Mouse (Mus musculus) embryonic facial prominence, embryonic 11.5 days (tissue): ENCODE results near the gene Plxna2. TPM values are rescaled to one million over a fixed set of nuclear protein-coding genes. Genes with fewer than 3 reads are reported as not detected.

Source experiments
- ATAC-seq: fragments of 200-750 bp; cut with Nextera tagmentation; replicated peaks from 2 replicates; pipeline ENCODE4 v1.8.0; 2017; ENCODE audit warnings: low read depth; ENCODE audit not compliant: insufficient number of reproducible peaks, low FRiP score, low TSS enrichment
- DNase-seq: peaks from one replicate; pipeline ENCODE4 v3.0.0-alpha.2; 2015; ENCODE audit warnings: low spot score
- H3K27ac ChIP-seq: fragments of 300-500 bp; sonication (generic); replicated peaks from 2 replicates; pipeline ENCODE4 v1.5.1; 2014; ENCODE audit warnings: mild to moderate bottlenecking, low read depth, low read length, control low read depth
- H3K27me3 ChIP-seq: fragments of 300-500 bp; sonication (generic); 2 replicates; pipeline ENCODE4 v1.6.1; 2014; ENCODE audit warnings: mild to moderate bottlenecking, low read length, moderate library complexity, mixed read lengths; ENCODE audit not compliant: control insufficient read depth, insufficient read depth
- H3K36me3 ChIP-seq: fragments of 300-500 bp; sonication (generic); replicated peaks from 2 replicates; pipeline ENCODE4 v1.6.1; 2014; ENCODE audit warnings: low read depth, mild to moderate bottlenecking, low read length, moderate library complexity, mixed read lengths; ENCODE audit not compliant: control insufficient read depth, insufficient read depth
- H3K4me1 ChIP-seq: fragments of 300-500 bp; sonication (generic); 2 replicates; pipeline ENCODE4 v1.6.1; 2014; ENCODE audit warnings: low read length, mixed read lengths; ENCODE audit not compliant: control insufficient read depth, insufficient read depth
- H3K4me2 ChIP-seq: fragments of 300-500 bp; sonication (generic); 2 replicates; pipeline ENCODE4 v1.6.1; 2014; ENCODE audit warnings: low read depth, mild to moderate bottlenecking, control low read depth, low read length, moderate library complexity
- H3K4me3 ChIP-seq: fragments of 300-500 bp; sonication (generic); 2 replicates; pipeline ENCODE4 v1.5.1; 2014; ENCODE audit warnings: low read depth, low read length, control low read depth
- H3K9ac ChIP-seq: fragments of 300-500 bp; sonication (generic); replicated peaks from 2 replicates; pipeline ENCODE4 v1.6.1; 2014; ENCODE audit warnings: mild to moderate bottlenecking, control low read depth, low read length
- H3K9me3 ChIP-seq: fragments of 300-500 bp; sonication (generic); replicated peaks from 2 replicates; pipeline ENCODE4 v1.6.1; 2016; ENCODE audit warnings: mild to moderate bottlenecking, low read length, inconsistent platforms, mixed read lengths; ENCODE audit not compliant: control insufficient read depth
- WGBS: fragments of 180-500 bp; shearing (Covaris S2); extraction: QIAGEN DNeasy Blood & Tissue Kit; methylation state at CpG from one replicate; pipeline ENCODE4 v1.1.7; 2014; 5-methylcytosine and 5-hydroxymethylcytosine counted together
- polyA plus RNA-seq: library from polyadenylated mRNA; unstranded; fragments of >200 nt; fragmentation: Nextera tagmentation; extraction: Ambion mirVana; gene quantifications from 2 replicates; pipeline ENCODE4 v1.2.1, GENCODE M21; 2014

Plxna2 gene
- polyA plus RNA-seq, 1 experiment from 2014 or later = 8.4 TPM

DNA sequence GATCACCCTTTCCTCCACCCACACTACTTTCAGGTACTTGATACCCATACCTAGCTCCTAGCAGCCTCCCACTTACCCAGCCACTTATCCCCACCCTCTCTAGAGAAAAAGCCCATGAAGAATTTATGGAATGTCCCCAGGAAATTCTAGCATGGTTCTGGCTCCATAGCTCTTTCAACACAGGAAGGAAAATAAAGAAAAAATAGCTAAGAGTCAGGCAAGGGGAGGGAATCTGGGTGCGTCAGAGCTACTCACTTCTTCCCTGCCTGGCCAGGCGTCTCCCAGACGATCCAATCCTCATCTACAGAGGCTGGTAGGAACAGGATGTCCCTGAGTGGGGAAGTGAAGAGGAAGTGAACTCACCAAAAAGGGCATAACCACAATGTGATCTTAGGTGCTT is 34.0 kb downstream of the Plxna2 start:
- no peaks in the 10 kb centered on the region for H3K36me3 ChIP-seq
- DNase-seq (no peak), ATAC-seq (no peak)
- H3K4me1 ChIP-seq = no peaks in the 10 kb centered on the region
- H3K4me2 ChIP-seq = no peak overlapping the region
- no peaks in the 10 kb centered on the region for H3K27me3 ChIP-seq
- no peak overlapping the region for H3K4me3 ChIP-seq
- WGBS = 73% methylated on average over 3 of the region's 3 CpGs
- no peaks in the 10 kb centered on the region for H3K9me3 ChIP-seq
- H3K9ac ChIP-seq = no peak overlapping the region
- no peak overlapping the region for H3K27ac ChIP-seq

DNA sequence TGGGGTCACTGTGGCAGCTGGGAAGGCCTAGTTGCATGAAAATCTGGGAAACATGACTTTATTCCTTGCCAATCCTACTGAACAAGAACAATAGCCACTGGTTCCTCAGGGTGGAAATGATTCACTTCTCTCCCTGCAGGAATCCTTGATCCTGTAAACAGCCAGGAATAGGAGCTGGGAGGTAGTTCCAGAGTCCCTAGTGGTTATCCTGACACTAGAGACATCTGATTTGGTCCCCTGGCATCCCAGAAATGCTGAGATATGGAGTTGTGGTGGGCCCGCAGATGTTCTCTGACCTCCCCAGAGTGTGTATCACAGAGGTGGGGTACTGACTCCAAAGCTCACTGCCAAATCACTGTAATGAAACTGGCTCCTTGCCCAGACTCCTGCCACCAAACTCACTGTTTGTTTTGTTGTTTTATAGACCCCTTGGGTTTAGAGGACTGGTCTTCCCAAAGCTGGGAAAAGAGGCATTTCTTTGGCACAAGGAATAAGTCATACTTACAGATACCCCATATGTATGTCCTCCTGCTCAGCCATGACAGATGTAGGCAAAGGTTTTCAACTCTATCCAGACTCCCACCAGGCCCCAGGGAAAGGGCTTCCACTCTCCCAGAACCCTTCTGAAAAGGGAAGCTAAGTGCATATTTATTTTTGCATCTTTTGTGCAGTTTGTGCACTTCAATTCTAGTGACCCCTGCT is 40.6 kb downstream of the Plxna2 start:
- no peaks in the 10 kb centered on the region for H3K36me3 ChIP-seq
- H3K27me3 ChIP-seq = no peaks in the 10 kb centered on the region
- 78% methylated on average over 1 of the region's 1 CpGs for WGBS
- no peaks in the 10 kb centered on the region for H3K9me3 ChIP-seq
- H3K4me1 ChIP-seq = no peaks in the 10 kb centered on the region
- H3K4me3 ChIP-seq = no peak overlapping the region
- DNase-seq = no peak
- H3K27ac ChIP-seq = no peak overlapping the region
- H3K9ac ChIP-seq = no peak overlapping the region
- no peak overlapping the region for H3K4me2 ChIP-seq
- ATAC-seq = no peak

DNA sequence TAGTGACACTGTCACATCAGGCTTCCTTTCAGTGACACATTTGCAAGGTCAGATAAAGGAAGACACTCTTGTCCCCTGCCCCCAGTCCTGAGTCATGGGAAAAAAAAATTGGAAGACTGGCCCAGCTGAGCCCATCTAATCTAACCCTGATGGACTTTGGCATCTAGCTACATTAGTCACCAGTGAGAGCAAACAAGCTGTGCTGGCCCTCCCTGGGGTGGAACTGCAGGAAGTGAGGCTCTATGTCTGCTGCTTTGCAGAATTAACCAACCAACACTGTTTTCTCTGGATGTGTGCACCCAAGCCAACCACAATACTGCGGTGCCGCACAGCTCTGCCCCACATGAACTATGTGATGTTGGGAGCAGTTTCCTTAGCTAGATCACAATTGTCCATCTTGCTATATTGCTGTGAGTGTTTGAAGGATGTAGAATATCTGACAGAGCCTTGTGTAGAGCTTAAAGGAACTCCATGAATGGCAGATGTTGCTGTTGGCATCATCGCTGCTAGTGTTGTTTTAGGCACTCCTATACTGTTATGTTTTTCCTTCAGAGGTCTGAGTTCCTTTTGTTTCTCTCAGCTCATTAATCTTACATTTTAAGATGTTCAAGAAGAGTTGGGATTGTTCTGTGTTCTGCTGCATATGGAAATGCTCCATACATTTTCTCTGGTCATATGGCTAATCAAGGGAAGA is 42.6 kb downstream of the Plxna2 start:
- no peaks in the 10 kb centered on the region for H3K27me3 ChIP-seq
- no peak overlapping the region for H3K9ac ChIP-seq
- H3K27ac ChIP-seq = no peak overlapping the region
- H3K4me2 ChIP-seq = no peak overlapping the region
- DNase-seq (no peak), ATAC-seq (no peak)
- no peaks in the 10 kb centered on the region for H3K36me3 ChIP-seq
- no peak overlapping the region for H3K4me3 ChIP-seq
- WGBS = 91% methylated on average over 3 of the region's 3 CpGs
- H3K4me1 ChIP-seq = no peaks in the 10 kb centered on the region
- no peaks in the 10 kb centered on the region for H3K9me3 ChIP-seq

DNA sequence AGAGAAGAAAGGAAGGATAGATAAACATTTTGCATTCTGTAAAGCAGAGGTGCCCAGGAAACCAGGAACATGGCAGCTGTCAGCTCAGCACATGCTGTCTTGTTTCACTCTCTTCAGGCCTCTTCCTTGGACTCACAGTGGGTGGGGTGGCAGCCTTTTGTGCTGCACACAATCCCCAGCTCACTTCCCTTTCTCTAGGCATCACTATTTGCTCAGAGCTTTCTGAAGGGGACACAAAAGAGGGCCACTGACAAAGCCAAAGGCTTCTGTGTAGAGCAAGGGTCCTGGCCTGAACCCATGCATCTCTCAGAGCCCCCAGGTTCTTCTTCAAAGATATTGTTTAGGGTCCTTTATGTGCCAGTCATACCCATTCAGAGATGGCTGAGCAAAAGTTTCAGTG is 45.0 kb downstream of the Plxna2 start:
- ATAC-seq (0 out of 2 replicates have a peak, but pooled peaks have one; percentile 59), DNase-seq (no peak)
- H3K4me3 ChIP-seq = no peak overlapping the region
- no peaks in the 10 kb centered on the region for H3K9me3 ChIP-seq
- H3K4me1 ChIP-seq = no peaks in the 10 kb centered on the region
- H3K27me3 ChIP-seq = no peaks in the 10 kb centered on the region
- H3K9ac ChIP-seq = no peak overlapping the region
- no peaks in the 10 kb centered on the region for H3K36me3 ChIP-seq
- H3K27ac ChIP-seq = no peak overlapping the region
- no peak overlapping the region for H3K4me2 ChIP-seq

DNA sequence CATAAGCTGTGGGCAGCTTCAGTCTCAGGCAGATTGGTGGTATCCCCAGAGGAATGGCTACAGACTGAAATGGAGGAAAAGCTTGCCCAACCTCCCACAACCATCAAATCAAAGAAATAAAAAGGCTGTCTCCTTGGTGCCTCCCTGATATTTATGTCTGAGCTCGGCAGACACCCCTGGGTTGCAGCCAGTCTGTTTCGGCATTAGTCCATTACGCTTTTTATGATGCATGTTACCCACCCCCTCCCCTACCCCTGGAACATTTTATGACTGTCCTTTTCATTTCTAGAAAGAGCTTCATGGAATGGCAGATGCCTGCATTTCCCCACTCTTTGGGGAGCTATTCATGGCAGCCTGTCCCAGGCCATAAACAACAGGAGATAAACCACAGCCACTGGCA is 47.7 kb downstream of the Plxna2 start:
- Histone ChIP-seq H3K27me3 (no peaks in the 10 kb centered on the region), H3K9ac (no peak overlapping the region), H3K4me2 (no peak overlapping the region), H3K27ac (no peak overlapping the region), H3K4me3 (no peak overlapping the region), H3K36me3 (no peaks in the 10 kb centered on the region), H3K9me3 (no peaks in the 10 kb centered on the region), H3K4me1 (no peaks in the 10 kb centered on the region)
- no peak for DNase-seq
- ATAC-seq = no peak
- 93% methylated on average over 3 of the region's 3 CpGs for WGBS

DNA sequence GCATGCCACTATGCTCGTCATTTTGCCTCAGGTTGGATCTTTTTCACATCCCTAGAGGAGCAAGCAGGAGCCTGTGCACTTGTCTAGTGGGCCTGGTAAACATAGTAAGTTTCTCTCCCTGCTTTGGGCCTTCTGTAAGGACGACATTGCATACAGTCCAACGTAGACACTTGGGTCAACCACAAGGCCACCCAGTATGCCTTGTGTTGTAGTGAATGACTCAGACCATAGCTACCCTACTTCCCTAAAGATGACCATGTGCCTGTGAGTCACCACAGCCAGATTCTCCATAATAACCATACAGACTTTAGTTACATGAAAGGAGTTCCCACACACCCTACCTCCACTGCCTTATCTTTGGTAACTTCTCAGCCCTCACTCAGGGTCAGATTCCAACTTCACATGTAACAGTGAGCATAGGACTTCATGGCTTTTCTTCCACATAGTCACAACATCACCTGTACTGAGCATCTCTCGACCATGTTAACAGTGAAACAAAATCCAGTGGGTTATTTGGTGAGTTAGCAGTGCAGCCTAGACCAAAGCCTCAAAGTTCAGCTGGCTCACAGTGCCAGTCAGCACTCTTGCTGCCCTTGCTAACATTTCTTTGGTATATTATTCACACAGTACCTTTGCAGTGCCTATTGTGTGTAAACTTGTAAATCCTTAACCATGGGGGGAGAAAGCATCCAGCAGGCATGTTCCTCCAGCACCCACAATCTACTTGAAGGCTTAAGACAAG is 53.9 kb downstream of the Plxna2 start:
- ATAC-seq (no peak), DNase-seq (no peak)
- Histone ChIP-seq H3K9me3 (no peaks in the 10 kb centered on the region), H3K27ac (no peak overlapping the region), H3K4me3 (no peak overlapping the region), H3K9ac (no peak overlapping the region), H3K36me3 (no peaks in the 10 kb centered on the region), H3K4me2 (no peak overlapping the region), H3K27me3 (no peaks in the 10 kb centered on the region), H3K4me1 (no peaks in the 10 kb centered on the region)
- WGBS = 86% methylated on average over 4 of the region's 4 CpGs

DNA sequence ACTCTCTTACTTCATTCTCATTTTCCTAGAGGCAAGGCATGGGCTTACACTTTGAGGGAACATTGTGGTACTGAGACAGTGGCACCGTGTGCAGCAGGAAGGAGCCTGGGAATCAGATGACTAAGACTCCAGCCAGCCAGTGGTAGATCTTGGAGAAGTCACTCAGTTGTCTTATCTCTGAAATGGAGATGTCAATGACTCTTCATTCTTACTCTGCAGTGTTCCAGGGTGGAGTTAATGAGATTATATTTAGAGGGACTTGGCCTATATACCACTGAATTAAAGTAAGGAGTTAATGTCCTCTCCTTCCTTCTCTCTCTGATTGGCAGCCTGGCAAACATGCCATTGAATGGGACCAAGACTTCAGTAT is 54.5 kb downstream of the Plxna2 start:
- Histone ChIP-seq H3K4me2 (no peak overlapping the region), H3K27me3 (no peaks in the 10 kb centered on the region), H3K4me3 (no peak overlapping the region), H3K27ac (no peak overlapping the region), H3K4me1 (no peaks in the 10 kb centered on the region), H3K9me3 (no peaks in the 10 kb centered on the region), H3K9ac (no peak overlapping the region), H3K36me3 (no peaks in the 10 kb centered on the region)
- ATAC-seq (no peak), DNase-seq (no peak)
- WGBS = 75% methylated on average over 1 of the region's 1 CpGs

DNA sequence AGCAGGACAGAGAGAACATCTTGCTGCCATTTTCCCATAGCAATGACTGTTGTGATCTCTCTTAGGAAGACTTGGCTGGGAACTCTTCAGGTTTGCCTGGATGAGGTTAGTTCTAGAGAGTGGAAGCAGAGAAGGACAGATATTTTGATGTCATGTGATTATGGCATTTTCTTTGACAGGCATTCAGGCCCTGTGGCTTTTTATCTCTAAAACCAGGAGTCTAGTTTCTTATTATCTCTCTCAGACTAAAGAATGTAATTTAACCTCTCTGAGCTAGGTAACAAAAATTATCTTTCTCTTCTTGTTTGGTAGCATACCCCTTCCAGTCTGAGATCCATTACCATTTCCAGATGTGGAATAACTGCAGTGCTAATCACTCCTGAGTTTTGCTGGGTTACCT is 55.2 kb downstream of the Plxna2 start:
- H3K4me2 ChIP-seq = no peak overlapping the region
- no peak overlapping the region for H3K9ac ChIP-seq
- no peak overlapping the region for H3K27ac ChIP-seq
- DNase-seq (peak; percentile 57), ATAC-seq (no peak)
- no peaks in the 10 kb centered on the region for H3K27me3 ChIP-seq
- no peaks in the 10 kb centered on the region for H3K9me3 ChIP-seq
- no peak overlapping the region for H3K4me3 ChIP-seq
- H3K4me1 ChIP-seq = no peaks in the 10 kb centered on the region
- no peaks in the 10 kb centered on the region for H3K36me3 ChIP-seq
